Mouse (Mus musculus) testis, adult 2 months (tissue): ENCODE results near the gene Tmem160.

Experiments used
- CTCF ChIP-seq: fragments of 200-500 bp; IDR thresholded peaks from 2 replicates; pipeline ENCODE4 v1.5.1; 2012; ENCODE audit warnings: low read depth, mild to moderate bottlenecking, inconsistent platforms, low read length, moderate library complexity; ENCODE audit not compliant: control insufficient read depth, insufficient read depth, insufficient replicate concordance
- POLR2A ChIP-seq: fragments of 200-500 bp; IDR thresholded peaks from 2 replicates; pipeline ENCODE4 v1.6.1; 2012; ENCODE audit warnings: low read depth, mild to moderate bottlenecking, inconsistent platforms, low read length, moderate library complexity; ENCODE audit not compliant: control insufficient read depth

DNA sequence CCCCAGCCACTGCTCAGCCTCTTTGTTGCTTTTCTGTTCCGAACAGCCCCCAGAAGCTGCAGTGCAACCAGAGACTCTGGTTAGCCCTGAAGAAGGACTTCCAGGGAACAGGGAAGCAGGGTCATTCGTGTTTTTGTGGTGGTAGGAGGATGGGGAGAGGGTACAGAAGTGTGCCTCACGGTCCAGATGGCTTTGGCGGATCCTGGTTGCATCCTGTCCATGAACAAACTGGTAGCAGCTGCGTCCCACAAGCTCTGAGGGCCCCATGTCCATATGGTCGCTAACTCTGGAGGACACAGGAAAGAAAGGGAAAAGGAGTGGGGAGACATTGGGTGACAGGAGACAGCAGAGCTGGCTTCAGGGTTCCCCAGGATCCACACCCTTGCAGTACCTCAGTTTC, 8.6 kb downstream of the Tmem160 start:
- TF ChIP-seq CTCF (no peak), POLR2A (no peak)
